Mouse (Mus musculus): ENCODE results near the gene Dnttip2. TPM values are rescaled to one million over a fixed set of nuclear protein-coding genes. Genes with fewer than 3 reads are reported as not detected.
A peak's percentile ranks its signal among the peaks of the same experiment; 100 is the strongest.

Gene Dnttip2
- polyA plus RNA-seq, 1 experiment from 2014 or later = 100 TPM

MicroRNAs encoded within 50 kb of the gene (microRNA counts, 519-probe panel; counts per million panel counts)
- microRNA mmu-miR-760 = 188 counts per million, percentile 57 among the panel's probes with 10 or more counts

Small RNA genes within 50 kb of the gene (microRNA-seq; reads per million reads assigned to microRNA genes)
- gene Gm22903 (not detected), gene Mir760 (203 reads per million, percentile 58 among the genes with 10 or more reads in this experiment)

Other genes with a start within 250 kb of the Dnttip2 start
- gene Abca4, start 229.9 kb upstream of the Dnttip2 start, polyA plus RNA-seq (2016; fragmentation: Nextera tagmentation; extraction: Ambion mirVana) = 1.9 and 2.0 TPM in 2 replicates
- 36.9 and 39.9 TPM in 2 replicates for gene Gclm, start 28.8 kb upstream of the Dnttip2 start, polyA plus RNA-seq (2016; fragmentation: Nextera tagmentation; extraction: Ambion mirVana)
- 9.3 and 10.1 TPM in 2 replicates for gene Bcar3, start 19.7 kb downstream of the Dnttip2 start, polyA plus RNA-seq (2016; fragmentation: Nextera tagmentation; extraction: Ambion mirVana)

Measured in embryonic facial prominence, embryonic 10.5 days (tissue).